Mouse (Mus musculus) neural tube, embryonic 12.5 days (tissue): ENCODE results near the gene Tspan10. TPM values are rescaled to one million over a fixed set of nuclear protein-coding genes. Genes with fewer than 3 reads are reported as not detected.

Source experiments
- ATAC-seq: fragments of 200-750 bp; cut with Nextera tagmentation; 2 replicates; pipeline ENCODE4 v1.8.0; 2017; ENCODE audit warnings: low read depth, mild to moderate bottlenecking, moderate TSS enrichment, moderate library complexity; ENCODE audit not compliant: low FRiP score
- H3K27ac ChIP-seq: fragments of 300-500 bp; sonication (generic); 2 replicates; pipeline ENCODE4 v1.5.1; 2016
- H3K27me3 ChIP-seq: fragments of 300-500 bp; sonication (generic); replicated peaks from 2 replicates; pipeline ENCODE4 v1.6.1; 2016; ENCODE audit warnings: mild to moderate bottlenecking
- H3K36me3 ChIP-seq: fragments of 300-500 bp; sonication (generic); 2 replicates; pipeline ENCODE4 v1.6.1; 2016; ENCODE audit warnings: mild to moderate bottlenecking
- H3K4me1 ChIP-seq: fragments of 300-500 bp; sonication (generic); 2 replicates; pipeline ENCODE4 v1.6.1; 2016
- H3K4me2 ChIP-seq: fragments of 300-500 bp; sonication (generic); replicated peaks from 2 replicates; pipeline ENCODE4 v1.6.1; 2016; ENCODE audit warnings: mild to moderate bottlenecking
- H3K4me3 ChIP-seq: fragments of 300-500 bp; sonication (generic); 2 replicates; pipeline ENCODE4 v1.5.1; 2016
- H3K9ac ChIP-seq: fragments of 300-500 bp; sonication (generic); 2 replicates; pipeline ENCODE4 v1.6.1; 2016; ENCODE audit warnings: mild to moderate bottlenecking
- H3K9me3 ChIP-seq: fragments of 300-500 bp; sonication (generic); 2 replicates; pipeline ENCODE4 v1.6.1; 2016; ENCODE audit warnings: mild to moderate bottlenecking
- WGBS: fragments of 180-500 bp; shearing (Covaris S2); methylation state at CpG from one replicate; pipeline ENCODE4 v1.1.7; 2016; 5-methylcytosine and 5-hydroxymethylcytosine counted together
- polyA plus RNA-seq: library from polyadenylated mRNA; unstranded; fragments of >200 nt; fragmentation: Nextera tagmentation; extraction: Ambion mirVana; gene quantifications from 2 replicates; pipeline ENCODE4 v1.2.1, GENCODE M21; 2016

Tspan10 gene
- polyA plus RNA-seq, 1 experiment from 2014 or later, result 0.15 TPM

DNA sequence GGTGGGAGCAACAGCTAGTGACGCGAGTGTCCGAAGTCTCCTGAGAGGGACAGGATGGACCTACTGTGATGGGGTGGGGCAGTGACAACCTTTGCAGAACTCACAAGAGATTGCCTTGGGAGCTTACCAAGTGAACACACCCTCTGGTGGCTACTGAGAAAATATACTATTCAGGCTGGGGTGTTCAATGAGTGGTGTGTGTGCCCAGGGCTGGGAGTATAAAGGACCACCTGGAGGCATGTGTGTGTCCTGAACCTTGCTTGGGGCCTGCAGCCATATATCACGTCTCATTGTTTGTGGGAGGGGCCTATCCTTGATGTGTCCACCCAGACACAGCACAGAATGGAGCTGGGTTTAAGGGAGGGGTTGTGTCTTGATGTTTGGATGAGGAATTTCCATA is 46.1 kb downstream of the Tspan10 start:
- Histone ChIP-seq H3K36me3 (peaks cover 33% of the 10 kb centered on the region), H3K9me3 (no peaks in the 10 kb centered on the region), H3K9ac (no peak overlapping the region), H3K27ac (no peak overlapping the region), H3K4me3 (no peak overlapping the region), H3K4me2 (no peak overlapping the region), H3K4me1 (peaks cover 46% of the 10 kb centered on the region), H3K27me3 (no peaks in the 10 kb centered on the region)
- no peak for ATAC-seq
- WGBS, result 81% methylated on average over 4 of the region's 4 CpGs

DNA sequence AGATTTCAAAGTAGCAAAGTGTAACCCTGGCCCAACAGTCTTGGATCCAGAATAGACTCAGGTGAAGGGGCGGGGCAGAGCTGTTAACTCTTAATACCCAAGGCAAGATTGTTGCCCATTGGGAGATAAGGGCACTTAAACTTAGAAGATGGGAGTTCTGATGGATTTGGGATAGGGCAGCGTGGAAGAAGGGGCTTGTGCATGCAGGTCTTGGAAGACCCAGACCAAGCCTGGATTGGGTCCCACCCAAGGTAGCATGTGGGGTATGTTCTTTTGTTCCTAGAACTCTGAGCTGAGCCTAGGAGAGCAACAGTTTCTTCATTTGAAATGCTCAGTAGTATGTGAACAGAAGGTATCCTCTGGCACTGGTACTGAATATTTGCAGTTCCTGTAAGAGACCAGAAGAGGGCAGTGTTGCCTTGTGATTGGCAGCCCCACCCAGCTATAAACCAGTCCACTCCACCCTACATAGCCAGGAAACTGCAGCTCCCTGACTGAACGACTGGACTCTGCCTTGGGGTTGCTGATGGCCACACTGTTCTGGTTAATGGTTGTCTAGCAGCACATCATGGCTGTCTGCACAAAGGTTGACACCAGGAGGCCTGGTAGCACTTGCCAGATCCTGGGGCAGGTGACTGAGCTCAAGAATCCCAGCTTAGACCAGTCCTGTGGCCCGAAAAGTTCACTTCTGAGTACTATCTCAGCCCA is 46.8 kb downstream of the Tspan10 start:
- WGBS, result 62% methylated on average over 4 of the region's 4 CpGs
- Histone ChIP-seq H3K36me3 (peaks cover 31% of the 10 kb centered on the region), H3K4me1 (peaks cover 40% of the 10 kb centered on the region), H3K4me2 (no peak overlapping the region), H3K9me3 (no peaks in the 10 kb centered on the region), H3K27me3 (no peaks in the 10 kb centered on the region), H3K9ac (no peak overlapping the region), H3K27ac (no peak overlapping the region), H3K4me3 (no peak overlapping the region)
- no peak for ATAC-seq

DNA sequence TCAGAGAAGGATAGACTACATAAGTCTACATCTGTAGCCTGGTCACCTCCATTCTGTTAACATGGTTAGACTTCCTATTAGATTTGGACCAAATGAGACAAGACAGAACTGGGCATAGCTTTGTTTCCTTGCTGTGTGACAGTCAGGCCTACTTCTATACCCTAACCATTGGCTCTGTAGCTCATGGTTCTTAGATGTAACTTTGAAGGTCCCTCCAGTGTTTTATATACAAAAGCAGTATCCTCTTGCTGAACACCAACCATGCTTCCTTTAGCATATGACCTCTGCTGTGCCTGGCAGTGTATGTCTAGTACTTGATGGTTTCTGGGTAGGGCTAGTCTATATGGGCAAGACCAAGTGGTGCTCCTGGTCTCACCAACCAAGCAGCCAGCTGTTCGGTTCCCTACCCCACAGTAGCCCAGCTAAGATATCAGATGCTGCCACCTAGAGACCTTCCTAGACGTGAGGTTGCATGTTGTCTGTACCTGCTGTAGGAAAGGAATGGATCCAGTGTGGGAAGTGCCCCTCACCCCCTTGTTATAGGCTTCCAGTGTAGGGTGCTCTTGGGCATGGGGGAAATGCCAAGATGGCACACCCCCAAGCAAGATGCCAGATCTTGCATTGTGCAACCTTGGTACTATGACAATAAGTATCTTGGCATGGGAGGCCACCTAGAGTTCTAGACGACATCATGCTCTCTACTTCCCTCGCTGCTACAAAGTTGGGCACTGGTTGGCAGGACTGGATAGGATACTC is 48.0 kb downstream of the Tspan10 start:
- Histone ChIP-seq H3K9ac (no peak overlapping the region), H3K27me3 (no peaks in the 10 kb centered on the region), H3K9me3 (no peaks in the 10 kb centered on the region), H3K4me1 (peaks cover 34% of the 10 kb centered on the region), H3K27ac (no peak overlapping the region), H3K36me3 (peaks cover 39% of the 10 kb centered on the region), H3K4me3 (no peak overlapping the region), H3K4me2 (peak overlapping the region; percentile 99)
- no peak for ATAC-seq
- WGBS, result 47% methylated on average over 4 of the region's 4 CpGs

DNA sequence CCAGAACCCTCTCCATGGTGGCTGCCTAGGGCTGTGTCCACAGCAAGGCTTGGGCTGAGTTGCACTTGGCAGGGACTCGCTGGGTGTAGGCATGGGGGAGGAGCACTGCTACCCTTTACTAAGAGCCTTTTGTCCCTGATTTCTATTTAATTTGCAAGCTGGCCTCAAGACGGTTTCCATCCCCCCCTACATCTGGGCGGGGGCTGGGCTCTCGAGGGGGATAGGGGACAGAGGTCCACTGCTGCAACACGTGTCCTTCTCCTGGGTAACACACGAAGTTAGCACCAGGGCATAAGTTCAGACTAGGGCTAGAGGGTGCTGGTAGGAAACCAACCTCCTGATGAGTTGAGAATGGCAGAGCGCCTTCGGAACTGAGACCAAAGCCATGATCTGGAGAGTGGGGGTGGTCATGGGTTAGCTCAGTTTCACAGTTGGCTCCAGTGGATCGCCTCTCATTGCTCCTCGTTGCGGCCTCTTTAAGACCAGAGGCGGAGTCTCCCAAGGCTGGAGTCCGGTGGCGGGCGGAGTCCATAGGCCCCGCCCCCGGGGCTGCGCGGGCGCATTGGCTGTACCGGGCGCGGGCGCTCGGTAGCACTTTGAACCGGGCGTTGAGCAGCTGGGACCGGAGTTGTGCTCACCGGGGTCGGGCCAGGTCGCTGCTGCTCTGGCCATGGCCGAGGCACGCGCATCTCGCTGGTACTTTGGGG is 49.0 kb downstream of the Tspan10 start, which contains the start of gene Slc25a10:
TSS of gene Slc25a10 (plus strand) at position 524 of the 707 bp plus-strand sequence.
- Histone ChIP-seq H3K9me3 (no peaks in the 10 kb centered on the region), H3K4me3 (peak within 1 kb of the TSS; percentile 93), H3K27me3 (no peaks in the 10 kb centered on the region), H3K4me2 (peak within 1 kb of the TSS; percentile 99), H3K9ac (peak within 1 kb of the TSS; percentile 85), H3K27ac (peak within 1 kb of the TSS; percentile 68; the same call in 1 of the 2 replicates), H3K36me3 (peaks cover 41% of the 10 kb centered on the region), H3K4me1 (peaks cover 29% of the 10 kb centered on the region)
- ATAC-seq, result peak; percentile 92
- WGBS, result under 1% methylated on average over 35 of the region's 35 CpGs

DNA sequence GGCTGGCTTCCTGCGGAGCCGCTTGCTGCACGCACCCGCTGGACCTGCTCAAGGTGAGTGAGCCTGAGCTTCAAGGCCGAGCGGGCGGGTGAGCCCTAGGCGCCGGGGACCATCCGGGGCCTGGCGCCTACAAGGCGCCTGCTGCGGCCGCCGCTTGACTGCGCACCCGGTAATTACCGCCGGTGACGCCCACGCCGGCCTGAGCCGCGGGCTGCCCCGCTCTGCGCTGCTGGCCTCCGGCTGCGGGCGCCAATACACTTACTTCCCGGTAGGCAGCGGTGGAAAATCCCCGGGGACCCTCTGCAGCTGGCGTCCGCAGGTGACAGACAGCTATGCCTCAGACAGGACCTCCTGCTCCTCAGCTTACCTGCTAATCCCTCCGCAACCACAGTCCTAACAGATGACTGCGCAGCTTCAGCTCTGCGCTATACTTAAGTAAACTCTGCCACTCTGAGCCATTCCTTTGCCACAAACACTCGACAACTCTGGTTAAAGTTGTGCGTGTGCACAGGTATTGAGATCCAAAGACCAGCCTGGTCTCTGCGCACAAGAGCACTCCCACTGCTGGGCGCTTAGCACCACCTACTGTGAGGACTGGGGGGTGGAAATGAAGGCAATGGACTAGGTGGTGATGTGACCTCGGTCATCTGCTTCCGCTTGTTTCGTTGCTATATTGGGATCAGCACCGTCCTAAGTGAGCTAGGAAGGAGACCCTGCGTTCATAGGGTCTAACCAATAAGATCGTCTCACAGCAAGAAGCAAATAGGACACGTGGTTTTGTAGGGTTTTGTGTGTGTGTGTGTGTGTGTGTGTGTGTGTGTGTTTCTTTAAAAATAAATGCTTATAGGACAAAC is 49.8 kb downstream of the Tspan10 start:
- Histone ChIP-seq H3K27ac (peak overlapping the region; percentile 68; the same call in 1 of the 2 replicates), H3K27me3 (no peaks in the 10 kb centered on the region), H3K4me1 (peaks cover 29% of the 10 kb centered on the region), H3K36me3 (peaks cover 42% of the 10 kb centered on the region), H3K4me2 (peak overlapping the region; percentile 99), H3K9ac (peak overlapping the region; percentile 85), H3K9me3 (no peaks in the 10 kb centered on the region), H3K4me3 (peak overlapping the region; percentile 93)
- under 1% methylated on average over 48 of the region's 48 CpGs for whole genome bisulfite sequencing
- peak; percentile 45 for ATAC-seq

DNA sequence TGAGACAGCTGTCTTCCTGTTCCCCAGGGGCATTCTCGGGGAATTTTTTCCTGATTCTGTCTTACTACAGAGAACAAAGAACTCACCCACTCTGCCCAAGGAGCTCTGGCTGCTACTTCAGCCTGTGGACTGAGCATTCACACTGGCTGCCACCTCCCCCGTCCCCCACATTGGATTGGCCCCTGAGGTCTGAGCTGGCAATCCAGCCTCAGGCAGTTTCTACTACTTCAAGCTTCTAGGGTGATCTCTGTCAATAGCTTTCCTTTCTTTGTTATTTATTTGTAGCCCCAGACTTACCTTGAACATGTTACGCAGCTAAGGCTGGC is 50.4 kb downstream of the Tspan10 start:
- peak overlapping the region; percentile 93 for H3K4me3 ChIP-seq
- H3K36me3 ChIP-seq, result peaks cover 42% of the 10 kb centered on the region
- H3K27ac ChIP-seq, result no peak overlapping the region
- no peaks in the 10 kb centered on the region for H3K9me3 ChIP-seq
- H3K4me2 ChIP-seq, result peak overlapping the region; percentile 99
- peak overlapping the region; percentile 85 for H3K9ac ChIP-seq
- peaks cover 29% of the 10 kb centered on the region for H3K4me1 ChIP-seq
- no peaks in the 10 kb centered on the region for H3K27me3 ChIP-seq
- 28% methylated on average over 3 of the region's 3 CpGs for WGBS
- ATAC-seq, result no peak

DNA sequence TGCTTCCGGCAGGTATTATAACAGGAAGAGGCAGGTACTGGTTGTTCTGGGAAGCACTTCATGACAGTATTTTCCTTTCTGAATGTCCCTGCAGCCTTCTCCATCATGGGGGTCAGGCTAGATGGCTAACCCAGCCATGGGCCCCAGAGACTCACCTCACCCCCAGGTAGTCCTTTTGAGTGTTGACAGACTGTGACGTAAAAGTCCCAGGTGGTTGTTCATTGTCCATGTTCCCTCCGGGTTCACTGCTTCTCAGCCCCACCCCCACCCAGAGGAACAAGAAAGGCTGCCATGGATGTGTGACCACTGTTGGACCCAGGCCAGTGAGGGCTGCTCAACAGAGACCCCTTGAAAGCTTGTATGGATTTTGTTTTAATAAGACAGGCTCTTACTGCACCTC is 50.9 kb downstream of the Tspan10 start:
- Histone ChIP-seq H3K9me3 (no peaks in the 10 kb centered on the region), H3K4me1 (peaks cover 29% of the 10 kb centered on the region), H3K4me2 (peak overlapping the region; percentile 99), H3K27ac (no peak overlapping the region), H3K4me3 (peak overlapping the region; percentile 93), H3K36me3 (peaks cover 42% of the 10 kb centered on the region), H3K9ac (peak overlapping the region; percentile 85), H3K27me3 (no peaks in the 10 kb centered on the region)
- ATAC-seq, result no peak
- WGBS, result 68% methylated on average over 3 of the region's 3 CpGs

DNA sequence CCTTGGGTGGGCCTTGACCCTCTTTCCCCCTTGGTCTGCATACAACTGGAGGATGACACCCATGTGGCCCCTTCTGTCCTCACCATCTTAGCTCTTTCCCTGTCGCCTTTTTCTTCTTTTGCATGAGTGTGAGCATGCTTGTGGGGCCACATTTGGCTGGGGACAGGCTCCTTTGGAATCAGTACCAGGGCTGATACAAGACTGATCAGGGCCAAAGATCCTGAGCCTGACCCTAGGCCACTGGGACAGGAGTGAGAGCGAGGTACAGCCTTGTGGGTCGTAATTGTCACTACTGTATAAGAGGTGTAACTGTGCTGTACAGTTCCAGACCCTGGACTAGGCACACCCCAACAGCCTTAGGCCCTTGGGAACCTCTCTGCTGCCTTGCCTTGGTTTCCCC is 51.5 kb downstream of the Tspan10 start:
- WGBS, result 77% methylated on average over 3 of the region's 3 CpGs
- peak overlapping the region; percentile 99; the same call in 1 of the 2 replicates for H3K4me2 ChIP-seq
- H3K4me1 ChIP-seq, result peaks cover 29% of the 10 kb centered on the region
- H3K36me3 ChIP-seq, result peaks cover 42% of the 10 kb centered on the region
- H3K4me3 ChIP-seq, result no peak overlapping the region
- no peak overlapping the region for H3K9ac ChIP-seq
- no peaks in the 10 kb centered on the region for H3K9me3 ChIP-seq
- no peaks in the 10 kb centered on the region for H3K27me3 ChIP-seq
- no peak for ATAC-seq
- H3K27ac ChIP-seq, result no peak overlapping the region

Other genes starting within 250 kb of the Tspan10 start
- gene Bahcc1, start 209.7 kb upstream of the Tspan10 start, polyA plus RNA-seq, result 21.6 and 22.8 TPM in 2 replicates
- 3,655 and 3,681 TPM in 2 replicates for gene Actg1, start 94.1 kb upstream of the Tspan10 start, polyA plus RNA-seq
- gene Fscn2, start 81.1 kb upstream of the Tspan10 start, polyA plus RNA-seq, result 1.1 and 1.6 TPM in 2 replicates
- gene Faap100, start 63.9 kb upstream of the Tspan10 start, polyA plus RNA-seq, result 51.0 and 53.4 TPM in 2 replicates
- gene Nploc4, start 4.9 kb upstream of the Tspan10 start, polyA plus RNA-seq, result 47.2 and 54.6 TPM in 2 replicates
- gene Pde6g, start 10.9 kb downstream of the Tspan10 start, polyA plus RNA-seq, result 0.27 and 0.32 TPM in 2 replicates
- gene Oxld1, start 15.4 kb downstream of the Tspan10 start, polyA plus RNA-seq, result 12.5 and 13.8 TPM in 2 replicates
- 30.9 and 34.7 TPM in 2 replicates for gene Ccdc137, start 15.5 kb downstream of the Tspan10 start, polyA plus RNA-seq
- gene Arl16, start 25.0 kb downstream of the Tspan10 start, polyA plus RNA-seq, result 63.6 and 64.5 TPM in 2 replicates
- gene Mrpl12, start 42.0 kb downstream of the Tspan10 start, polyA plus RNA-seq, result 116 and 117 TPM in 2 replicates
- gene Slc25a10, start 49.2 kb downstream of the Tspan10 start, polyA plus RNA-seq, result 37.9 TPM in 2 replicates
- gene Gcgr, start 88.1 kb downstream of the Tspan10 start, polyA plus RNA-seq, result 0.13 and 0.22 TPM in 2 replicates
- 234 and 239 TPM in 2 replicates for gene Mcrip1, start 107.1 kb downstream of the Tspan10 start, polyA plus RNA-seq
- not detected in 2 replicates for gene Ppp1r27, start 108.5 kb downstream of the Tspan10 start, polyA plus RNA-seq
- 425 and 451 TPM in 2 replicates for gene P4hb, start 130.6 kb downstream of the Tspan10 start, polyA plus RNA-seq
- gene Arhgdia, start 139.0 kb downstream of the Tspan10 start, polyA plus RNA-seq, result 582 and 606 TPM in 2 replicates
- gene Alyref, start 155.7 kb downstream of the Tspan10 start, polyA plus RNA-seq, result 509 and 592 TPM in 2 replicates
- gene Anapc11, start 155.8 kb downstream of the Tspan10 start, polyA plus RNA-seq, result 162 and 172 TPM in 2 replicates
- gene Npb, start 165.8 kb downstream of the Tspan10 start, polyA plus RNA-seq, result 0.80 and 0.83 TPM in 2 replicates
- 151 and 155 TPM in 2 replicates for gene Pcyt2, start 175.3 kb downstream of the Tspan10 start, polyA plus RNA-seq
- 46.8 and 56.5 TPM in 2 replicates for gene Sirt7, start 182.6 kb downstream of the Tspan10 start, polyA plus RNA-seq
- gene Mafg, start 191.0 kb downstream of the Tspan10 start, polyA plus RNA-seq, result 39.7 and 40.4 TPM in 2 replicates
- gene Pycr1, start 201.1 kb downstream of the Tspan10 start, polyA plus RNA-seq, result 27.2 and 27.8 TPM in 2 replicates
- gene Myadml2, start 205.5 kb downstream of the Tspan10 start, polyA plus RNA-seq, result 0.81 and 1.1 TPM in 2 replicates
- gene Notum, start 218.5 kb downstream of the Tspan10 start, polyA plus RNA-seq, result 3.1 and 3.4 TPM in 2 replicates
- 139 and 155 TPM in 2 replicates for gene Aspscr1, start 230.3 kb downstream of the Tspan10 start, polyA plus RNA-seq